Mouse (Mus musculus): ENCODE results near the gene Cutc.

DNA sequence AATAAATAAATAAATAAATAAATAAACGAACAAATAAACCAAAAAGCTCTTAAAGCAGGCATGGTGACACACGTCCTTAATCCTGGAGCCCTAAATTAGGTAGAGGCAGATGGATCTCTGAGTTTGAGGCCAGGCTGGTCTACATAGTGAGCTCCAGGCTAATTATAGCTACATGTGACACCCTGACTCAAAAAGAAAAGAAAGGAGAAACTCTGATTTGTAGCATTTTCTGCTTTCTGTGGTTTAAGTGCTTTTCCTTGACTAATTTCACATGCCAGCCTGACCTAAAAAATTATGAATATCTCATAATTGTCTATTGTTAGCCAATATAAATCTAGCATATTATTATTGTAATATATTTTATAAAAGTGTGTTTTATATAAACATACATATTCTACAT lies 9.6 kb downstream of the Cutc start:
- TF ChIP-seq CTCF (IDR thresholded peaks at IDR 0.05; ENCODE audit: low read depth), result no peak
- no peak for TF ChIP-seq EP300 (IDR thresholded peaks at IDR 0.05; ENCODE audit: low read depth)
